Mouse (Mus musculus): ENCODE measurements around the gene Epb41l2. TPM values are rescaled to one million over a fixed set of nuclear protein-coding genes. Genes with fewer than 3 reads are reported as not detected.

The Epb41l2 gene
- polyA plus RNA-seq, 1 experiment = 37.9 TPM

DNA sequence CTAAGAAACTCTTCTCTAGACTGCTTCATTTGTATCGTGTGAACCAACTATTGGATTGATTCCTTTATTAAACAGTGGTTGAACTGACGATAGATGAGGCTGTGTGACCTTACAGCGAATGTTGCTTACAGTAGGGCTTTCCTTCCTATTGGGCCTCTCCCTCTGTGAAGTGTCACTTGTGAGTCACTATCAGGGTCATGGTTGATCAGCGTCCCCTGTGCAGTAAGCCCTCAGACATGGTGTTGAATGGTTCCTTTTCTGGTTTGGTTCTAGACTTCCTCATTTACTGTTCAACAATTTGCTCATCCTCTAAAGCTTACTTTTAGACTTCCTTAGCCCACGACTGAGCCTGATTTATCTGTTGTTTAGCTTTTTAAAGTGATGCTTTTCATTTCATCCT, 7.1 kb downstream of the Epb41l2 start:
- TF ChIP-seq FOSL1 (IDR thresholded peaks at IDR 0.05; ENCODE audit: insufficient read depth, low read length, poor library complexity, severe bottlenecking) = no peak
- TF ChIP-seq MAX (IDR thresholded peaks at IDR 0.05) = no peak
- TF ChIP-seq USF1 (IDR thresholded peaks at IDR 0.05; ENCODE audit: low read depth) = no peak
- TF ChIP-seq MYOG (IDR thresholded peaks at IDR 0.05; ENCODE audit: control insufficient read depth, extremely low read depth, insufficient read length) = no peak
- TF ChIP-seq MYOD1 (IDR thresholded peaks at IDR 0.05; ENCODE audit: control insufficient read depth, insufficient read length, low read depth) = no peak
- TF ChIP-seq CEBPB (IDR thresholded peaks at IDR 0.05; ENCODE audit: low read depth) = no peak
- TF ChIP-seq CTCF (IDR thresholded peaks at IDR 0.05; ENCODE audit: control insufficient read depth, insufficient read depth, insufficient read length) = no peak
- no peak overlapping the region for H3K4me3 ChIP-seq (ENCODE audit: insufficient read depth, poor library complexity, severe bottlenecking)
- no peaks in the 10 kb centered on the region for H3K27me3 ChIP-seq (ENCODE audit: control insufficient read depth, insufficient read depth, insufficient read length)
- H3K79me3 ChIP-seq (ENCODE audit: low read depth) = peaks cover 98% of the 10 kb centered on the region
- peaks cover 49% of the 10 kb centered on the region for H3K36me3 ChIP-seq (ENCODE audit: control insufficient read depth, insufficient read depth)
- peaks cover 100% of the 10 kb centered on the region for H3K79me2 ChIP-seq (ENCODE audit: control insufficient read depth, insufficient read depth)
- no peak overlapping the region for H3ac ChIP-seq (ENCODE audit: control insufficient read depth, insufficient read length, low read depth)

DNA sequence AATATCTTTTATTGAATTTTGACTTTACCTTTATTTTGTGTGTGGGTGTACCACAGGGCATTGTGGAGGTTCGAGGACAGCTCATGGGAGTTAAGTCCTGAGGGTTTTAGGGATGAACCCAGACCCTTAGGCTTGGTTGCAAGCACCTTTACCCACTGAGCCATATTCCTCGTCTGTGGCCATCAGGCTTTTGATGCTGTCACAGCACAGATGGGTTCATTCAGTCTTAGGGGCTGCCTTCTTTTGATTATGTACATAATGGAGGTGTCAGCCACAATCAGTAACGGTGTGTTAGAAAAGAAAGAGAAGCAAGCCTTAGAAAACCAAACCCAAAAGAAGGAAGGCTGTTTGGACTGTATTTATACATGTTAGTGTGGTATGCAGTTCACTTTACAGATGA, 9.3 kb downstream of the Epb41l2 start:
- TF ChIP-seq MYOG (IDR thresholded peaks at IDR 0.05; ENCODE audit: control insufficient read depth, extremely low read depth, insufficient read length) (no peak), FOSL1 (IDR thresholded peaks at IDR 0.05; ENCODE audit: insufficient read depth, low read length, poor library complexity, severe bottlenecking) (no peak), CEBPB (IDR thresholded peaks at IDR 0.05; ENCODE audit: low read depth) (no peak), CTCF (IDR thresholded peaks at IDR 0.05; ENCODE audit: control insufficient read depth, insufficient read depth, insufficient read length) (no peak), MYOD1 (IDR thresholded peaks at IDR 0.05; ENCODE audit: control insufficient read depth, insufficient read length, low read depth) (no peak), USF1 (IDR thresholded peaks at IDR 0.05; ENCODE audit: low read depth) (no peak), MAX (IDR thresholded peaks at IDR 0.05) (no peak)
- Histone ChIP-seq H3ac (ENCODE audit: control insufficient read depth, insufficient read length, low read depth) (no peak overlapping the region), H3K4me3 (ENCODE audit: insufficient read depth, poor library complexity, severe bottlenecking) (no peak overlapping the region), H3K27me3 (ENCODE audit: control insufficient read depth, insufficient read depth, insufficient read length) (no peaks in the 10 kb centered on the region), H3K79me3 (ENCODE audit: low read depth) (peaks cover 98% of the 10 kb centered on the region), H3K79me2 (ENCODE audit: control insufficient read depth, insufficient read depth) (peaks cover 100% of the 10 kb centered on the region), H3K36me3 (ENCODE audit: control insufficient read depth, insufficient read depth) (peaks cover 31% of the 10 kb centered on the region)

DNA sequence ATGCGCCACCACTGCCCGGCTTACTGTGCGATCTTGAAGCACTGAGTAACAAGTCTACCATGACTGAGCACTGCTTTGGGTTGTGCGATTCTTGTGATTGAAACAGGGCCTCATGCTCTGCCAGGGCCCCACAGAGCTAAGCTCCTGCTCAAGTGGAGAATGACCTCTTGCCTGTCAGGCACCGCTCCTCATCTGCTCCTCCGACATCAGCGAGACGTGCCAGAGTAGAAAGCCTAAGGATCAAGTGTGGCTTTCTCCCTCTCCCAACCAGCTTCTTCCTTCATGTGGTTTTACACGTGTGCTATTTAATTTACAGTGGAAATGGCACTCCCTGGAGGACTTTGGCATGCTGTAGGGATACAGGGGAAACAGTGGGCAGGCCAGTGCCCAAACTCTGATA, 10.1 kb downstream of the Epb41l2 start:
- Histone ChIP-seq H3K79me2 (ENCODE audit: control insufficient read depth, insufficient read depth) (peaks cover 100% of the 10 kb centered on the region), H3K27me3 (ENCODE audit: control insufficient read depth, insufficient read depth, insufficient read length) (no peaks in the 10 kb centered on the region), H3K79me3 (ENCODE audit: low read depth) (peaks cover 97% of the 10 kb centered on the region), H3K36me3 (ENCODE audit: control insufficient read depth, insufficient read depth) (peaks cover 24% of the 10 kb centered on the region), H3K4me3 (ENCODE audit: insufficient read depth, poor library complexity, severe bottlenecking) (no peak overlapping the region), H3ac (ENCODE audit: control insufficient read depth, insufficient read length, low read depth) (no peak overlapping the region)
- TF ChIP-seq MAX (IDR thresholded peaks at IDR 0.05) (no peak), CEBPB (IDR thresholded peaks at IDR 0.05; ENCODE audit: low read depth) (no peak), MYOG (IDR thresholded peaks at IDR 0.05; ENCODE audit: control insufficient read depth, extremely low read depth, insufficient read length) (no peak), USF1 (IDR thresholded peaks at IDR 0.05; ENCODE audit: low read depth) (no peak), MYOD1 (IDR thresholded peaks at IDR 0.05; ENCODE audit: control insufficient read depth, insufficient read length, low read depth) (no peak), FOSL1 (IDR thresholded peaks at IDR 0.05; ENCODE audit: insufficient read depth, low read length, poor library complexity, severe bottlenecking) (no peak), CTCF (IDR thresholded peaks at IDR 0.05; ENCODE audit: control insufficient read depth, insufficient read depth, insufficient read length) (no peak)

DNA sequence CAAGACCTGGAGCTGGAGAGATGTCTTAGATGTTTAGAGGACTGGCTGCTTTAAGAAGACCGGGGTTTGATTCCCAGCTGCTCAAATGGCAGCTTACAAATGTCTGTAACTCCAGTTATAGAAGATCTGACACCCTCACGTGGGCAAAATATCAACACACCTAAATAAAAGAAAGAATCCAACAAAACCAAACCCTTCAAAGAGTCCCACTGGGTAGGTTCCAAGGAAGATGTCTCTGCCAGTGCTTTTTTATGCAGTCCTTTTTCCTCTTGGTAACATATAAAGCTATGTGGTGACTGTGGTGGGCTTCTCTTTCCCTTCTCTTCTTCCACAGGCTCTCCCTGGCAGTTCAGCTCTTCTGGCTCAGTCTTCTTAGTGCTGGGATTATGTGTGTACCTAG, 11.7 kb downstream of the Epb41l2 start:
- TF ChIP-seq CTCF (IDR thresholded peaks at IDR 0.05; ENCODE audit: control insufficient read depth, insufficient read depth, insufficient read length) (no peak), MYOG (IDR thresholded peaks at IDR 0.05; ENCODE audit: control insufficient read depth, extremely low read depth, insufficient read length) (no peak), CEBPB (IDR thresholded peaks at IDR 0.05; ENCODE audit: low read depth) (no peak), MAX (IDR thresholded peaks at IDR 0.05) (no peak), FOSL1 (IDR thresholded peaks at IDR 0.05; ENCODE audit: insufficient read depth, low read length, poor library complexity, severe bottlenecking) (no peak), USF1 (IDR thresholded peaks at IDR 0.05; ENCODE audit: low read depth) (no peak), MYOD1 (IDR thresholded peaks at IDR 0.05; ENCODE audit: control insufficient read depth, insufficient read length, low read depth) (no peak)
- H3K79me3 ChIP-seq (ENCODE audit: low read depth) = peaks cover 94% of the 10 kb centered on the region
- no peaks in the 10 kb centered on the region for H3K27me3 ChIP-seq (ENCODE audit: control insufficient read depth, insufficient read depth, insufficient read length)
- peaks cover 19% of the 10 kb centered on the region for H3K36me3 ChIP-seq (ENCODE audit: control insufficient read depth, insufficient read depth)
- no peak overlapping the region for H3ac ChIP-seq (ENCODE audit: control insufficient read depth, insufficient read length, low read depth)
- H3K4me3 ChIP-seq (ENCODE audit: insufficient read depth, poor library complexity, severe bottlenecking) = no peak overlapping the region
- peaks cover 100% of the 10 kb centered on the region for H3K79me2 ChIP-seq (ENCODE audit: control insufficient read depth, insufficient read depth)

DNA sequence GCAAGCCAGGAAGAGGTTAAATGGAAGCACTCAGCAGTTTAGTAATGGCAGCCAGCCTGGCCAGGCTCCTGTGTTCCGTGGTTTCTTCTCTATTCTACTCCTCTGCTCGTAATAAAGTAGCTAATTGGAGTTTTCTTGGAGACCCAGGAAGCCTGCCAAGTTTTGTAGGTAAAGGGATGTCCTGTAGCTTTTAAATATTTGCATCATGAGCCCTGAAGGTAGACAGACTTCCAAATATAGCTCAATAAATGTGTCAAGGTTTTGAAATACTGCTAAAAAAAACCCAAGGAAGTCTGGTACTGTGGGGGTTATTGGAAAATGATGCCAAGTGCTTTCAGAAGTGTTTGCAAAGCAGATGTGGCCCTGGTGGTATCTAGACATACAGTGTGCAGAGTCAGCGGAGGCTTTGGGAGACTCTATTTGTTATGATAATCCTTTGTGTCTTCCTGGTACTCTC, 12.3 kb downstream of the Epb41l2 start:
- H3K4me3 ChIP-seq (ENCODE audit: insufficient read depth, poor library complexity, severe bottlenecking) = no peak overlapping the region
- H3K79me3 ChIP-seq (ENCODE audit: low read depth) = peaks cover 93% of the 10 kb centered on the region
- no peaks in the 10 kb centered on the region for H3K27me3 ChIP-seq (ENCODE audit: control insufficient read depth, insufficient read depth, insufficient read length)
- H3ac ChIP-seq (ENCODE audit: control insufficient read depth, insufficient read length, low read depth) = no peak overlapping the region
- TF ChIP-seq CTCF (IDR thresholded peaks at IDR 0.05; ENCODE audit: control insufficient read depth, insufficient read depth, insufficient read length) (no peak), MYOD1 (IDR thresholded peaks at IDR 0.05; ENCODE audit: control insufficient read depth, insufficient read length, low read depth) (no peak), FOSL1 (IDR thresholded peaks at IDR 0.05; ENCODE audit: insufficient read depth, low read length, poor library complexity, severe bottlenecking) (no peak), MYOG (IDR thresholded peaks at IDR 0.05; ENCODE audit: control insufficient read depth, extremely low read depth, insufficient read length) (no peak), CEBPB (IDR thresholded peaks at IDR 0.05; ENCODE audit: low read depth) (no peak), USF1 (IDR thresholded peaks at IDR 0.05; ENCODE audit: low read depth) (no peak), MAX (IDR thresholded peaks at IDR 0.05) (no peak)
- H3K36me3 ChIP-seq (ENCODE audit: control insufficient read depth, insufficient read depth) = peaks cover 18% of the 10 kb centered on the region
- H3K79me2 ChIP-seq (ENCODE audit: control insufficient read depth, insufficient read depth) = peaks cover 100% of the 10 kb centered on the region

Data from C2C12 (cell line).